22 mouse cellular contexts compared by ENCODE assay signal in the genomic region with DNA sequence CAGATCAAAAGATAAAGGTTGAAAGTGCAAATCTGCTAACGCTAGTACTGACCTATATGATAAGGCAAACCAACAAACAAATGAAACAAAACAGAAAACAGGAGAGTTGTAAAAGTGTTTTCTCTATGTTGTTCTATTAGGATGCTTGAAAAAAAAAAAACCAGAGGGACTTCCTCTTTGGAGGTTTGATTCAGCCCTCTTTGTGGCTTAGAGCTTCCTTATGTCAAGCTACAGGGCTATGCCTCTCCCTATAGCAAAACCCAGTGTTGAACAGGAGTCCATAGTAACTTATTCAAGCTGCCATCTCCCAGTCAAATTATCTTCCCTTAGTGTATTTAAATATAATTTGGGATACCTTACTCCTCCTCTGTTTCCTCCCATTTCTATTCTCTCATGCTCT. TPM values are rescaled to one million over a fixed set of nuclear protein-coding genes. Genes with fewer than 3 reads are reported as not detected.
DNase-seq lines count a peak whose midpoint lies in the region; ATAC-seq lines count a peak whose summit lies in the region.
"Had no signal": no experiment of that assay in that cellular context is flagged by ENCODE, and none has a peak within 500 bp of the region (broad histone marks: within the 10 kb centered on the region; RNA-seq: fewer than 3 reads in every experiment).

No protein-coding gene starts in this region.

- WGBS in midbrain, embryonic 15.5 days, result 54% methylated on average over 1 of the region's 1 CpGs

- H3K27ac ChIP-seq in midbrain, embryonic 15.5 days, result no peak overlapping the region
- H3K27ac ChIP-seq: forebrain, embryonic 10.5 days; forebrain, embryonic 13.5 days; hindbrain, embryonic 10.5 days; hindbrain, embryonic 13.5 days had no signal

- H3K4me3 ChIP-seq in midbrain, embryonic 15.5 days, result no peak overlapping the region
- H3K4me3 ChIP-seq: forebrain, embryonic 10.5 days; forebrain, embryonic 13.5 days; hindbrain, embryonic 10.5 days; hindbrain, embryonic 13.5 days had no signal

- peak; percentile 68 to 81; a peak in 3 of 4 replicates for ATAC-seq in hematopoietic stem cell, adult 5-6 weeks (replicated peaks in 1 of 2; ENCODE audit: insufficient read depth in 1 of 2, low FRiP score in 2 of 2, low TSS enrichment in 1 of 2, low read depth in 1 of 2, poor library complexity in 2 of 2, severe bottlenecking in 2 of 2)
- ATAC-seq in midbrain, embryonic 15.5 days (replicated peaks), result no peak
- ATAC-seq: forebrain, embryonic 13.5 days; forebrain, embryonic 16.5 days; hindbrain, embryonic 16.5 days had no signal

- H3K36me3 ChIP-seq in splenic B cell, adult 2 months (ENCODE audit: control insufficient read depth, insufficient read depth, low read length, poor library complexity, severe bottlenecking), result no peaks in the 10 kb centered on the region
- no peaks in the 10 kb centered on the region for H3K36me3 ChIP-seq in midbrain, embryonic 15.5 days (replicated peaks)
- H3K36me3 ChIP-seq: forebrain, embryonic 10.5 days; hindbrain, embryonic 10.5 days; hindbrain, embryonic 13.5 days had no signal

- no peaks in the 10 kb centered on the region for H3K27me3 ChIP-seq in splenic B cell, adult 2 months (ENCODE audit: control insufficient read depth, insufficient read depth, low read length, poor library complexity, severe bottlenecking)
- no peaks in the 10 kb centered on the region for H3K27me3 ChIP-seq in midbrain, embryonic 15.5 days (replicated peaks)
- H3K27me3 ChIP-seq: forebrain, embryonic 13.5 days; hindbrain, embryonic 13.5 days had no signal

- no peak overlapping the region for H3K4me2 ChIP-seq in midbrain, embryonic 15.5 days
- H3K4me2 ChIP-seq: forebrain, embryonic 13.5 days; heart, embryonic 11.5 days; hindbrain, embryonic 13.5 days had no signal

- no peak overlapping the region for H3K9ac ChIP-seq in midbrain, embryonic 15.5 days
- H3K9ac ChIP-seq: forebrain, embryonic 13.5 days; hindbrain, embryonic 13.5 days had no signal

- DNase-seq in MEL-GATA-1-ER (ENCODE audit: extremely low read depth, low read depth), result peak; percentile 19
- peak; percentile 15 for DNase-seq in splenic B cell, adult 2 months (ENCODE audit: low read depth, low spot score)
- no peak for DNase-seq in right cerebral cortex, adult 2 months (ENCODE audit: low spot score in 2 of 2)
- DNase-seq in kidney, adult 8-10 months, result no peak
- DNase-seq: adrenal gland, adult 8-10 months; adrenal gland, postnatal 25 days; cerebellum, adult 11-12 months; cerebellum, adult 8-10 months; cerebellum, postnatal 10 days; cerebellum, postnatal 36 days; gastrocnemius, postnatal 10 days; gastrocnemius, postnatal 36 days; heart, adult 11 months had no signal

- no peaks in the 10 kb centered on the region for H3K4me1 ChIP-seq in midbrain, embryonic 15.5 days
- H3K4me1 ChIP-seq: forebrain, embryonic 10.5 days; forebrain, embryonic 13.5 days; hindbrain, embryonic 10.5 days; hindbrain, embryonic 13.5 days had no signal

- no peaks in the 10 kb centered on the region for H3K9me3 ChIP-seq in midbrain, embryonic 15.5 days
- H3K9me3 ChIP-seq: forebrain, embryonic 10.5 days; forebrain, embryonic 13.5 days; hindbrain, embryonic 10.5 days; hindbrain, embryonic 13.5 days had no signal

RNA-seq across cellular contexts. Expression of gene Zbtb33, which starts 17.8 kb away (rescaled TPM):
- 28.4 and 29.6 TPM in 2 replicates for total RNA-seq in hematopoietic stem cell, adult 5-6 weeks (2017)
- 5.0 and 5.5 TPM in 2 replicates for polyA plus RNA-seq in midbrain, embryonic 15.5 days (2015; fragmentation: Nextera tagmentation; extraction: Ambion mirVana)

RNA-seq across cellular contexts. Expression of gene Tmem255a, which starts 44.8 kb away (rescaled TPM):
- total RNA-seq in hematopoietic stem cell, adult 5-6 weeks (2017), result not detected in 2 replicates
- polyA plus RNA-seq in midbrain, embryonic 15.5 days (2015; fragmentation: Nextera tagmentation; extraction: Ambion mirVana), result 21.6 and 25.9 TPM in 2 replicates

Comparison
In these comparisons a context has a peak if more than half of its experiments do, and no peak if none do; other contexts are left out.
1. DNase-seq: peak in MEL-GATA-1-ER (single experiment) and splenic B cell, adult 2 months (single experiment); none in right cerebral cortex, adult 2 months (0 of 2) and kidney, adult 8-10 months (0 of 2).